Mouse (Mus musculus): ENCODE measurements around the gene Nr5a1.
A peak's percentile ranks its signal among the peaks of the same experiment; 100 is the strongest.

Nr5a1 gene

DNA sequence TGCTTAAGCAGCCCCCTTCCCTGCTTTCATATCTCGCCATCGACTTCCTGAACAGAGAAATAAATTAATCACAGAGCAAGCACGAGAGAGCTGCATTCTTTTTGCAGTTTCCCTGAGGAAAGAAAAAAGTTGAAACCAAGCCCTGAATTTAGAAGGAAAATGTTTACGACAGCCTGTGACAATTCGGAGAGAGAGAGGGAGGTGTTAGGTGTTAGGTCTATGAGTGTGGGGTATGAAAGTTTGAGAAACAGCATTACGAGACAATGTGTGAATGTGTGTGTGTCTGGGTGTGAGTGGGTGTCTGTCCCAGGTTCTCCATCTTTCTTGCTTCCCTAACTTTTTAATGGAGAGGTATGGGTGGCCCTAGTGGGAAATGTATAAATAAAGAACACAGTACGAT is 62.2 kb downstream of the Nr5a1 start:
- no peak for DNase-seq (ENCODE audit: low spot score in 2 of 2)

DNA sequence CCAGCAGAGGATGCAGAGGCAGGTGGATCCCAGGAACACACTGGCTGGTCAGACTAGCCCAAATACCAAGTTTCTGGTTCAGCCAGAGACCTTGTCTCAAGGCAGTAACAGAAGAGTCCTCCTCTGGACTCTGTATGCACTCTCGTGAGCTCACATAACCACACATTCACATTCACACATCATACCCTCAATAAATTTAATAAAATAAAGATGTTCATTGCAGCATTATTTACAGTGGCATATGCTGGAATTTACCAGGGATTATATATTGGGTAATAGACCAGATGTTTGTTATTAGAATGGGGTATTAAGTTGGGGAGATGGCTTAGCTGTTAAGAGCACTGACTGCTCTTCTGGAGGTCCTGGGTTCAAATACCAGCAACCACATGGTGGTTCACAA is 64.0 kb downstream of the Nr5a1 start:
- no peak for DNase-seq (ENCODE audit: low spot score in 2 of 2)

DNA sequence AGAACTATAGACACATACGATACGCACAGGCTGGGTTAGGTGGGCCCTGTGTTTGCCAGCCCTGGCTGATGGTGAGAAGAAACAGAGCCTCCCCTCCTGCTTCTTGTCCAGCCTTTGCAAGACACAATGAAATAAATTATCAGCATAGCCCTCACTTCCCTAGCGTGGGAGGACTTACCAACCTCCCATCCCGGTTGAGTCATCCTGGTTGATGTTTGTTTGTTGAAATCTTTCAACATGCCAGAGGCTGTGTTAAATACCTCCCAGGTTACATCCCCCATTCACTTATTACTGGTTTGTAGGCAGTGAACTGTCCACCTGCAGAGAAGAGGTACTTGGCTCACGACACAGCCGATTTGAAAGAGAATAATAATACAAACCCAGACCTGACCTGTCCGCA is 66.7 kb downstream of the Nr5a1 start:
- DNase-seq (ENCODE audit: low spot score in 2 of 2) = no peak

DNA sequence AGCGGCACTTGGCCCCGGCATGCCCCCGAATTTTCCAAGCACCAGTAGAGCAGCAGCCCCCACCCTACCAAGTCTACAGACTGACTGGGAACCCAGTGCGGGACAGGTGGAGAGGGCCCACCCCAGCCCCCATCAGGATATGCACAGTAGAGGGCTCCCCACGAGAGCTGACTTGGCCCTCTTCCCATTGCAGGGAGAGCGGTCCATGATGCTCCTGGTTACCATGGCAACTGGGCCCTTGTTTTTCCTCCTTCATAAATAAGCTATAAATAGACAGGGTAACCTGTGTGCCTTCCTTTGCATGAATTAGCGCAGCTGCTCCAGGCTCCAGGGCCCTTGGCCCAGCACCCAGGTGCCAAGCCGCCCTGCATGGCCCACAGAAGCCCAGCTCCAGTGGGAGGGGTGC is 67.1 kb downstream of the Nr5a1 start:
- DNase-seq (ENCODE audit: low spot score in 2 of 2) = peak in 1 of 2 experiments; percentile 15

DNA sequence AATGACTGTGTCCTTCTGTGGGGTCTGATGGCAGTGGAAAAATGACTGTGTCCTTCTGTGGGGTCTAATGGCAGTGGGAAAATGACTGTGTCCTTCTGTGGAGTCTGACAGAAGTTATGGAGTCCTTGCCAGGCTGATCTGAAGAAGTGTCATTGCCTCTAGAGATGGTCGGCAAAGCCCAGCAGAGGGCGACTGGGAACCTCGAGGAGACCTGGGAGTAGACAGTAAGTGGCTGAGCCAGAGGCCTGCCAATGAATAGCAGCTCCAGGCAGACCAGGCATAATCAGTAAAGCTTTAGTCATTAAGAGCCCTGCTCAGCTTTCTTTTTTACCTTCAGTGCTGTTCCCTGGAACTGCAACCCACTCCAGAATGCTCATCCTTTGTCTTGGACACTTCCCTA is 68.4 kb downstream of the Nr5a1 start:
- peak; percentile 58 to 68 for DNase-seq (ENCODE audit: low spot score in 2 of 2)

DNA sequence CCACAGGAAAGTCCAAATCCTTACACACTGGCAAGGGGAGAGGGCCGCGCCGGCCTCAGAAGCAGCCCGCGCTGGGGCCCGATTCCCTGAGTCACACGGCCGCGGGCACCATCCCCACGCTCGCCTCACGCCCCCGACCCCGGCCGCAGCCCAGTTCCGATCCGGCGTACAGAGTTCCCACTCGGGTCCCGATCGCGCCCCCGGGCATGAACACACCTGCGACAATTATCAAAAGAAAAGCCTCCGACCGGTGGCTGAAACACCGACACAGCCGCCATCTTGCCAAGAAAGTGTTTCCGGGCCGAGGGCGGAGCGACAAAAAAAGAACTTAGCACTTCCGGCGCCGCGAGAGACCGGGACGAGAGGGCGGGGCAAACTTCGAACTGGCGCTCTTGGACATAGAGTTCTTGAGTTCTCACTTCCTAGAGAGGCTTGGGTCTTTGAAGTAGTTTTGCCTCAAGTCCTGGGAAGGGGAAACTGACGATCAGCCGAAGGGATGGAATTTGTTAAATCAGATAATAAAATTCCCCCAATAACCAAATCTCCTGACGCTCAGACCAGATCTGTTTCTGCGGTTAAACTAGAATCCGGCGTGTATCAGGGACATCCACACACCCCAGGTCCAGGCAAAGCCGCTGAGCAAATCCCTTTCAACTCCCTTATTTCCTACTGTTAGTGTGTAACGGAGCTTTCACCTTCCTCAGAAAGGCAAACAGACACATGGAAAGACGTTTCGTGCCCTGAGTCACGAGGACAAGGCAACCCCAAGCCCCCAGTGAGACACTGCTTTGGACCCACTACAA is 70.5 kb downstream of the Nr5a1 start, which contains the start of gene Psmb7:
Gene Psmb7, minus strand, starts transcription at position 463 of the 803 bp plus-strand sequence.
- DNase-seq (ENCODE audit: low spot score in 2 of 2) = peak; percentile 69 to 84
